Mouse (Mus musculus): ENCODE measurements around the gene Cdk4.

Gene Cdk4

DNA sequence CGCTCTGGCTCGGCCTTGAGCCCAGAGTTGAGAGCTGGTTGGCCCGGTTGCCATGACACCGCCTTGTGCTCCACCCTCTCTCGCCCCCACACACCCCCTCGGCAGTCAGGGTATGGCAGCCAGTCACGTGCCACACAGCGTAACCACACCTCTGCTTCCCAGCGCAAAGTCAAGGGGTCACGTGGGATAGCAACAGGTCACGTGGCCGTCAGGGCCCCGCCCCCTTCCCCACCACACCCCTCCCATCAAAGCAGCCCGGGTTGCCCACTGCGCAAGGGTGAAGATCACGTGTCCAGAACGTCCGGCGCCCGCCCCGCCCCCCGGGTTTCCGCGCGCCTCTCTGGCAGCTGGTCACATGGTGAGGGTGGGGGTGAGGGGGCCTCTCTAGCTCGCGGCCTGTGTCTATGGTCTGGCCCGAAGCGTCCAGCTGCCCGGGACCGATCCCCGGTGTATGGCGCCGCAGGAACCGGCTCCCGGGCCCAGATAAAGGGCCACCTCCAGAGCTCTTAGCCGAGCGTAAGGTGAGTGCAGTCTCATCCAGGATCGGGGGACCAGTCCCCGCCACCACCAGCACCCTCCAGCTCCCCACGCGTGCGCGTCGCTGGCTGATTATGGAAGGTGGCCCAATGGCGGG lies at the start of gene Cdk4:
Cdk4 (plus strand) TSS at position 296 of the 634 bp plus-strand sequence.
- in situ Hi-C loops (cut with MboI, MseI) = no loop called here

GRCm38 (mm10) chr10:127016488-127016887 lies 46.8 kb upstream of the Cdk4 start:
- in situ Hi-C loops (cut with MboI, MseI) = no loop called here

DNA sequence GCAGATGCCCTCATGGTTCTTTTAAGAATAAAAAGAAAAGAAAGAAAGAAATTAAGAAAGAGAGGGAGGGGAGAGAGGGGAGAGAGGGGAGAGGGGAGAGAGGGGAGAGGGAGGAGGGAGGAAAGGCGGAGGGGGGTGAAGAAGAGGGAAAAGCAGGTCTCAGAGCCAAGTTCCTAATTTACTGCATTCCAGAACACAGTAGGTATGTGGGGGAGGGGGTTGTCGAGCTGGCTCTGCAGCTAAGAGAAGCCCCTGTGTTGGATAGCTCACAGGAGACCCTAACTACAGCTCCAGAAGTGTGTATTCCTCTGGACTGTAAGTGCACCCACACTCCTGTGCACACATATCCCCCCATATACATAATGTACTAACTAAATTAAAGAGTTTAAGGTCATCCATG lies 46.3 kb upstream of the Cdk4 start:
- in situ Hi-C loops (cut with MboI, MseI) = no loop called here

GRCm38 (mm10) chr10:127018422-127018821 lies 44.9 kb upstream of the Cdk4 start:
- in situ Hi-C loops (cut with MboI, MseI) = no loop called here

DNA sequence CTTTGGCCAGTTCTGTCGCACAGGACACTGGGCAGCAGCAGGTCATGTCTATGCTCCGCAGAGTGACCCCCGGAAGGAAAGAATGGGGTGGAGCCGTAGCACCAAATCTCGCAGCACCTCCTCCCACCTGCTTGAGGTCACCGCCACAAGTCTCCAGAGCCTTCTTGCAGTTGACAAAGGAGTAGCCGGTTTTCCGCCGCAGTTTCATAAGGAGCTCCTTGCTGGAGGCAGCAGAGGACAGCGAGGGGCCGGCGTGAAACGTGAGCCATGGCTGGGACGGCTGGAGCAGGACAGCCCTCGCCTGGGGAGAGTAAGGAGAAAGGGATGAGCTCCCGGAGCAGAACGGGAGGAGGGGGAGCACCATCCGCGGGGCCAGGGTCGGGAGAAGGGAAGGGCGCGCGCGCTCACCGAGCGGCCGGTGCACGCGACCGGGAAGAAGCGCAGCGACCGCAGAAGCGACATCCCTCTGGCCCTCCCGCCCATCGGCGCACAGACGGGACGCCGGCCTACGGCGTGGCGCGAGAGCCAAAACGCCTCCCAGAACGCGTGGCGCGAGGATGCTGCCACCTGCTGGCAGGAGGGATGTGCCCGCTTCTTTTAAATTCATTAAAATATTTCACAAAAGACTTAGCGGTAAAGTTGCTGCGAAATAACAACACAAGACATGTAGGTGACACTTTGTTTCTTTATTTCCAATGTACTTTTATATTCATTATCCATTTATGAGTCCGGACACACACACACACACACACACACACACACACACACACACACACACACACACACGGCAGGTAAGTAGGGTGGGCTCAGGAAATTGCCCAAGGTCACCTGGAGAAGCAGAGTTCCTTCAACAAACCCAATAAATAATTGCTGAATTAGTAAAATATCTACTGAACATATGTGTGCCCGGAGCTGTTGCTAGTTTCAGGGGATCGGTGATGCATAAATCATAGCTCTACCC lies 32.7 kb upstream of the Cdk4 start, which contains the start of gene Tsfm:
Tsfm (minus strand) TSS at position 505 of the 961 bp plus-strand sequence.
- in situ Hi-C loops (cut with MboI, MseI) = loop anchor here (10.0 kb wide), 1 partner anchor 116 kb away; no protein-coding TSS in a partner anchor

DNA sequence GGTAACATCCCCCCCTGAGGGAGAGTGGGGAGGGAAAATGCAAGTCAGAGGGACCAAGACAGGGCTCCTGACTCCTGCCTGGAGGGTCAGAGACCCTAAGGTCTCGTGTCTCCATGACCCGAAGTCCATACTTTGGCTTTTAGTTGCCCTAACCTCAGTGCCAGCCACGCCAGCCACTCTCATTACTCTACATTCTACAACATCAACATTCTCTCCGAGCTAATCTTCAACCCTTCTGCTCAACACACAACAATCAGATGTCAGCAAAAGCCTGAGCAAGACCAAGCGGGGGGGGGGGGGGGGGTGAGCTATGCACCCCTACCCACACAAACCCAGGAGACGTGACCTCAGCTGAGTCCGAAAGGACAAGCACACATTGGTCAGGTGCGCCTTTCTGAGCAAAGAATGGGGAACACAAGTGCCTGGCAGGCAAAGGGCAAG lies 30.0 kb upstream of the Cdk4 start:
- in situ Hi-C loops (cut with MboI, MseI) = loop anchor here (10.0 kb wide), 1 partner anchor 119 kb away; no protein-coding TSS in a partner anchor

- in situ Hi-C loops (cut with MboI, MseI) = loop anchor here (10.0 kb wide), 1 partner anchor 121 kb away; no protein-coding TSS in a partner anchor
These were observed 27.1 kb upstream of the Cdk4 start for GRCm38 (mm10) chr10:127036273-127036672.

GRCm38 (mm10) chr10:127037641-127038040 lies 25.7 kb upstream of the Cdk4 start:
- in situ Hi-C loops (cut with MboI, MseI) = loop anchor here (10.0 kb wide), 1 partner anchor 123 kb away; no protein-coding TSS in a partner anchor

DNA sequence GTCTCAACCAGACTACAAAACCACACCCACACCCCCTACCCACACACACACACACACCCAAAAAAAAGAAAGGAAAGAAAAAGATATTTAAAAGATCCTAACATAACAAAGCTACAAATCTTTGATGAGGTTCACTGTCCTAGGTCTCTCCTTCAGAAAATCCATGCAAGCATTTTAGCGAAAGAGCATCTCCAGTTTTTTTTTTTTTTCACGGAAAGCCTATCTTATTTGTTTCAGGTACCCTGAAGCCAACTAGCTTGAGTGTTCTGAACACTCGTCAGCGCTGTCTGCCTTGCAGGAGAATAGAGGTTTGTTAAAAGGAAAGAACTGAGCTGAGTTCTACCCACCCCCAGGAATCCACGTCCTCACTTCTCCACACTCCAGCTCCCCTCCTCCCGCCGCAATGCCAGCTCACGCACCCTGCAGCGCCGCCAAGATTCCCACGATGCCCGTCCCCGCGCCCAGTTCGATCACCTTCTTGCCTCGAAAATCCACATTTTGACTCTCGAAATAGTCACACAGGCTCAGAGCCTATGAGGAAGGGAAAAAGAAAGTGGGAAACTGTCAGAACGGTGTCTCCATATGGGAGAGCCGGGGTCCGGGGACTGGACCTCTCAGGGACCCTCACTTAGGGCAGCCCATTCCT lies 22.6 kb upstream of the Cdk4 start:
- in situ Hi-C loops (cut with MboI, MseI) = no loop called here

- in situ Hi-C loops (cut with MboI, MseI) = no loop called here
These were observed 22.0 kb upstream of the Cdk4 start, which contains the start of the genes Mettl1 and Eef1akmt3 for GRCm38 (mm10) chr10:127041274-127041766. Gene Mettl1 (plus strand): TSS chr10:127041414. Gene Eef1akmt3 (minus strand): TSS chr10:127041513.

DNA sequence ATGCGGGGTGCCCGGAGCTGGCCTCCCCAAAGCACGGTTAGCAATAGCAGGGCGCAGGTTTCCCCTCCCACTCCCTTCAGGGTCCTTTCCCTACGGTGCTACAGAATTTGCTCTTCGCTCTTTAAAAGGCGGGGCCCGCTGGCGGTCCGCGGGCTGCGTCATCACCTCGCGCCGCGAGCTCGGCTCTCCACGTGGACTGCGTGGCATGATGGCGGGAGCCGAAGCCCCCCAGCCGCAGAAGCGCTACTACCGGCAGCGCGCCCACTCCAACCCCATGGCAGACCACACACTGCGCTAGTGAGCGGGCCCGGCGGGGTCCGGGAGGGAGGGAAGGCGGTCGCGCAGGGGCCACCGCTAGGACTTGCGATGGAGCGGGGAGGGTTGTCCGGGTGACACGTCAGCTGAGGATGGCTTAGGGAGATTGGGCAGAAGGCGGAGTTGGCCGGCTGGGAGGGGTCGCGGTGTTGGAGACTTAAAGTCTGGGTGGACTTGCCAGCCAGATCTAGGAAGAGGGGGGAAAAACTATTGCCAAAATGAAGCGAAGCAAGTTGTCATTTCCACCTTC lies 21.5 kb upstream of the Cdk4 start:
- in situ Hi-C loops (cut with MboI, MseI) = no loop called here

DNA sequence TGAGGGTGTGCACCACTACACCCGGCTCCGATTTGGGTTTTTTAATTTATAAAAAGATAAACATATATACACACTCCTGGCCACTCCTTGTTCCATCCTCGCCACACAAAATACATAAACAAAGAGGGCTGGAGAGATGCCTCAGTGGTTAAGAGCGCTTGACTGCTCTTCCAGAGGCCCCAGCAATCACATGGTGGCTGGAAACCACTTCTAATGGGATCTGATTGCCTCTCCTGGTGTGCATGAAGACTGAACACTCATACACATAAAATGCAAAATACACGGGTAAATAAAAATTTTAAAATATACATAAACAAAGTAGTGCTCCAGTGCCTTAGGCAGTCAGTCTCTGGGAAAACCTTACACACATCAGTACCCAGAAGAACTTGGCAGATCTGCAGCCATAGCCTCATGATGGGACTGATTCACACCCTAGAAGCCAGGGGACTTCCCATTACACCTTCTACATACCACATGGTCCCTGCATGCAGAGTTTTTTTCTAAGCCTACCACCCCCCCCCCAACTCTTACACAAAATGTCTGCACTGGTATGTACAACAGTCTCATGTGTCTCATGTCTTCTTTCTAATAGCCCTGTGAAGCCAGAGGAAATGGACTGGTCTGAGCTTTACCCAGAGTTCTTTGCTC lies 20.7 kb upstream of the Cdk4 start:
- in situ Hi-C loops (cut with MboI, MseI) = no loop called here

GRCm38 (mm10) chr10:127043187-127043586 lies 20.1 kb upstream of the Cdk4 start:
- in situ Hi-C loops (cut with MboI, MseI) = no loop called here

- in situ Hi-C loops (cut with MboI, MseI) = no loop called here
These were observed 15.4 kb upstream of the Cdk4 start, which contains the start of gene Cyp27b1 for GRCm38 (mm10) chr10:127047954-127048353. Gene Cyp27b1 (plus strand): TSS chr10:127048250.

DNA sequence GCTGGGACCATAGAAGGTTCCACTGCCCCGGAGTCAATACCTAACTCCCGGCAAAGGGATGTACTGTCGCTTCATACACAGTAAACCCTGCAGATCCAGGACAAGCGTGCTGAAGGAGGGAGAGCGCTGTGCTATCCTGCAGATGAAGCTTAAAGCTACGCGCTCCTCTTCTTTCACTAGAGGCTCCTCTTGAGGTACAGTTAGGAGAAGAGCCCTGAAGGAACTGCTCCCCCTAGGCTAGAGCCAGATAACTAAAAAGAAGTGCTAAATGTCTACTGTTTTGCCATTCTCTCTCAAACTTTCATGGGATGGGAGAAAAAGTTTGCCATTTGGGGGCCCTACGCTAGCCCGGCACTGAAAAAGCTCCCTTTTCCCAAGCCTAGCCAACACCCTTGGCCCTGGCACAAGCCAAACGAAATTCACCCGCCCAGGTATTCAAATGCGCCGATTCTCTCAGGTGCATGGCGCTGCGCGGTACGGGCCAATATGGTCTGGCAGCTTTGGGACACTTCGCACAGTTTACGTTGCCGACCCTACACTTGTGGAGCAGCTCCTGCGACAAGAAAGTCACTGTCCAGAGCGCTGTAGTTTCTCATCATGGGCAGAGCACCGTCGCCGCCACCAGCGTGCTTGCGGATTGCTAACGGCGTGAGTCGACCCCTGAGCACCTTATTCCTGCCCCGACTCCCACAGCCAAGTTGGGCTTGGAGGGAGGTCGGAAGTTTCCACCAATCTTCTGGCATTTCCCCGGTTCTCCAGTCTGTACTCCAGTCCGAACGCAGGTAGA lies 14.5 kb upstream of the Cdk4 start:
- in situ Hi-C loops (cut with MboI, MseI) = no loop called here

- in situ Hi-C loops (cut with MboI, MseI) = no loop called here
These were observed 13.8 kb upstream of the Cdk4 start for GRCm38 (mm10) chr10:127049395-127050118.

DNA sequence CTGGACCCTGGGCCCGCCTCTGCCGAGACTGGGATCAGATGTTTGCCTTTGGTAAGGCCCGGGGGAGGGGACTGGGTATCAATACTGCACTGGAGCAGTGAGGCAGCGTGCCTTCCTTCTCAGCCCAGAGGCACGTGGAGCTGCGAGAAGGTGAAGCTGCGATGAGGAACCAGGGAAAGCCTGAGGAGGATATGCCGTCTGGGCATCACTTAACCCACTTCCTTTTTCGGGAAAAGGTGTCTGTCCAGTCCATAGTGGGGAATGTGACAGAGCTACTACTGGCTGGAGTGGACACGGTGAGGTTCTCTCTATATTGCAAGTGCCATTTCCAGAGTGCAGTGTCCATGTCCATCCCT lies 13.2 kb upstream of the Cdk4 start:
- in situ Hi-C loops (cut with MboI, MseI) = no loop called here

DNA sequence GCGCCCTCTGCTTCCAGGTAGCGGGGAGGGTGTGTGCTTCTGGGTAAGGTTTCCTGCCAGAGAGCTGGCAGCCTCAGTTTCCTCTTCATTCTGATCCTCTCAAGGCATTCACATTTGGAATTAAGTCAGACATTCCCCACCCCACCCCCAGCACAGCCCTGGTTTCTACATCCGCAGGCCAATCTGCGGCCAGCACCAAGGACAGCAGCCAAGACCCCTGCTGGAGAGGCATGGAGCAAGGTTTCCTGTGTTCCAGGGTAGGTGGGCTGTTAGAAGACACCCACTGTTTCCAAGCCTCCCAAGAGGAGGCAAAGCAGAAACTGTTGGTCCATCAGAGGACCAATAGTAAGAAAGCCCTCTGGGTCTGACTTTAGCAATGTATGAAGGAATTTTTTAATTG lies 8.7 kb upstream of the Cdk4 start:
- in situ Hi-C loops (cut with MboI, MseI) = no loop called here

GRCm38 (mm10) chr10:127055406-127055805 lies 7.9 kb upstream of the Cdk4 start:
- in situ Hi-C loops (cut with MboI, MseI) = no loop called here
